16 mouse cellular contexts compared by ENCODE assay signal in the genomic region with DNA sequence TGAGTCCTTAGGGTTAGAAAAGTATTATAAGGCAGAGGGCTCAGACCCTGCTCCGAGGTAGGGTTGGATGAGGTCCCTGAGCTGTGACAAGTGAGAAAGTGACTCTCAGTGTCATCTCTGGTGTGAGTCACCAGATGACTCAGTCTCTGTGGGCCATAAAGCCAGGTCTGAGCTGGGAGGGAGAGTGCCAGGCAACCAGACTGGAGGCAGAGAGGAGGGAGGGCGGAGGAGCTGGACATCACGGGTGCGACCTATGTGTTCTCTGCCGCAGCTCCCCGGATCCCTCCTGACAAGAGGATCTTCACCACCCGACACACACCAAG. TPM values are rescaled to one million over a fixed set of nuclear protein-coding genes. Genes with fewer than 3 reads are reported as not detected.
DNase-seq lines count a peak whose midpoint lies in the region; TF ChIP-seq lines count a peak whose summit lies in the region.
"Had no signal": no experiment of that assay in that cellular context is flagged by ENCODE, and none has a peak within 500 bp of the region (broad histone marks: within the 10 kb centered on the region; RNA-seq: fewer than 3 reads in every experiment).

No protein-coding gene starts in this region.

- H3K9ac ChIP-seq in heart, adult 2 months (ENCODE audit: low read depth, low read length) = no peak overlapping the region
- H3K9ac ChIP-seq: forebrain, embryonic 15.5 days; limb, embryonic 15.5 days; midbrain, embryonic 12.5 days had no signal

- no peak for TF ChIP-seq CTCF in heart, adult 2 months (IDR thresholded peaks at IDR 0.05)

- WGBS in heart, adult 2 months = 83% methylated on average over 7 of the region's 7 CpGs

- 0 out of 2 replicates have a peak, but pooled peaks have one; percentile 20 for TF ChIP-seq POLR2A in heart, adult 2 months (IDR thresholded peaks at IDR 0.05; ENCODE audit: insufficient read depth, low read depth, low read length)

- intact Hi-C loops in heart, adult 2 months (cut with DNase I) = loop anchor here (10.0 kb wide), 1 partner anchor 302 kb away; no protein-coding TSS in a partner anchor

- no peaks in the 10 kb centered on the region for H3K27me3 ChIP-seq in heart, adult 2 months (ENCODE audit: control insufficient read depth, insufficient read depth, low read length)
- H3K27me3 ChIP-seq in splenic B cell, adult 2 months (ENCODE audit: control insufficient read depth, insufficient read depth, low read length, poor library complexity, severe bottlenecking) = no peaks in the 10 kb centered on the region
- H3K27me3 ChIP-seq: forebrain, embryonic 15.5 days; limb, embryonic 15.5 days; midbrain, embryonic 12.5 days; Patski had no signal

- TF ChIP-seq EP300 in heart, adult 2 months (IDR thresholded peaks at IDR 0.05; ENCODE audit: insufficient read depth, low read depth, low read length) = no peak

- peaks cover 9% of the 10 kb centered on the region for H3K36me3 ChIP-seq in heart, adult 2 months (ENCODE audit: control insufficient read depth, insufficient read depth, low read length)
- peaks cover 44% of the 10 kb centered on the region for H3K36me3 ChIP-seq in splenic B cell, adult 2 months (ENCODE audit: control insufficient read depth, insufficient read depth, low read length, poor library complexity, severe bottlenecking)

- H3K27ac ChIP-seq in heart, adult 2 months = no peak overlapping the region
- H3K27ac ChIP-seq: forebrain, embryonic 15.5 days; limb, embryonic 15.5 days; midbrain, embryonic 12.5 days had no signal

- peak; percentile 33 to 60 for DNase-seq in adrenal gland, adult 18-20 months (ENCODE audit: low spot score in 2 of 2)
- DNase-seq in adrenal gland, postnatal 25 days = no peak
- DNase-seq in heart, adult 2 months = peak; percentile 7 to 19
- DNase-seq in heart, adult 9 months (ENCODE audit: low spot score in 2 of 2) = no peak
- peak; percentile 6 for DNase-seq in right cerebral cortex, postnatal 25 days
- no peak for DNase-seq in right cerebral cortex, postnatal 10 days (ENCODE audit: low spot score in 2 of 2)
- DNase-seq in splenic B cell, adult 2 months (ENCODE audit: low read depth, low spot score) = peak; percentile 24
- DNase-seq in left cerebral cortex, adult 8-10 months (ENCODE audit: low spot score in 2 of 2) = no peak
- DNase-seq: gastrocnemius, postnatal 36 days; kidney, adult 8-10 months; lung, postnatal 14 days had no signal

- peaks cover 13% of the 10 kb centered on the region for H3K4me1 ChIP-seq in heart, adult 2 months (ENCODE audit: control insufficient read depth, insufficient read depth, low read length)

- H3K4me3 ChIP-seq in heart, adult 2 months = no peak overlapping the region
- H3K4me3 ChIP-seq: forebrain, embryonic 15.5 days; limb, embryonic 15.5 days; midbrain, embryonic 12.5 days had no signal

- H3K79me2 ChIP-seq in heart, adult 2 months (replicated peaks; ENCODE audit: control insufficient read depth, insufficient read depth, low read length) = peaks cover 2% of the 10 kb centered on the region

RNA-seq across cellular contexts. Expression of a gene that starts 7.3 kb away (rescaled TPM):
- 10 to 100 TPM; 66.6 to 77.7 TPM for total RNA-seq in adrenal gland, adult 18-20 months (2021)
- total RNA-seq in adrenal gland, postnatal 25 days (2021) = 66.5 and 84.7 TPM in 2 replicates
- 10 to 100 TPM; 44.4 to 79.8 TPM for total RNA-seq in heart, adult 2 months (2021)
- polyA plus RNA-seq in heart, adult 2 months (2012; rRNA removed) = 18.0 and 36.4 TPM in 2 replicates
- total RNA-seq in left cerebral cortex, adult 8-10 months (2022) = 100 to 1,000 TPM; 105 to 140 (median 114) TPM

RNA-seq across cellular contexts. Expression of a gene that starts 14.1 kb away (rescaled TPM):
- total RNA-seq in adrenal gland, adult 18-20 months (2021) = 100 to 1,000 TPM; 106 to 137 TPM
- 143 and 163 TPM in 2 replicates for total RNA-seq in adrenal gland, postnatal 25 days (2021)
- total RNA-seq in heart, adult 2 months (2021) = 10 to 100 TPM; 63.4 to 70.8 TPM
- polyA plus RNA-seq in heart, adult 2 months (2012; rRNA removed) = 83.0 and 90.0 TPM in 2 replicates
- 1,000 to 10,000 TPM; 1,002 to 1,054 (median 1,038) TPM for total RNA-seq in left cerebral cortex, adult 8-10 months (2022)

RNA-seq across cellular contexts. Expression of a gene that starts 17.8 kb away (rescaled TPM):
- total RNA-seq in adrenal gland, adult 18-20 months (2021) = under 1 TPM in 1 of 2 experiments, not detected in 1; 0.26 TPM
- total RNA-seq in adrenal gland, postnatal 25 days (2021) = not detected in 2 replicates
- total RNA-seq in heart, adult 2 months (2021) = under 1 TPM in 1 of 2 experiments, not detected in 1; 0.11 TPM
- polyA plus RNA-seq in heart, adult 2 months (2012; rRNA removed) = 0.10 TPM in 1 of 2 replicates, not detected in the other
- total RNA-seq in left cerebral cortex, adult 8-10 months (2022) = 1 to 10 TPM in 1 of 4 experiments, under 1 TPM in 3; 0.20 to 1.3 (median 0.74) TPM
- total RNA-seq: gastrocnemius, postnatal 36 days had no signal

RNA-seq across cellular contexts. Expression of a gene that starts 20.0 kb away (rescaled TPM):
- total RNA-seq in adrenal gland, adult 18-20 months (2021) = under 1 TPM; 0.43 to 0.61 TPM
- total RNA-seq in adrenal gland, postnatal 25 days (2021) = 1.2 and 1.6 TPM in 2 replicates
- under 1 TPM; 0.21 to 0.23 TPM for total RNA-seq in heart, adult 2 months (2021)
- 0.82 and 1.00 TPM in 2 replicates for polyA plus RNA-seq in heart, adult 2 months (2012; rRNA removed)
- 1 to 10 TPM; 1.1 to 1.4 (median 1.3) TPM for total RNA-seq in left cerebral cortex, adult 8-10 months (2022)
- total RNA-seq: gastrocnemius, postnatal 36 days had no signal

RNA-seq across cellular contexts. Expression of a gene that starts 23.3 kb away (rescaled TPM):
- total RNA-seq in adrenal gland, adult 18-20 months (2021) = 1 to 10 TPM; 1.1 to 1.6 TPM
- 0.64 and 2.8 TPM in 2 replicates for total RNA-seq in adrenal gland, postnatal 25 days (2021)
- total RNA-seq in heart, adult 2 months (2021) = under 1 TPM; 0.05 to 0.07 TPM
- 0.16 TPM in 1 of 2 replicates, not detected in the other for polyA plus RNA-seq in heart, adult 2 months (2012; rRNA removed)
- total RNA-seq in left cerebral cortex, adult 8-10 months (2022) = 10 to 100 TPM in 1 of 4 experiments, 1 to 10 TPM in 3; 5.9 to 11.4 (median 8.9) TPM
- total RNA-seq: gastrocnemius, postnatal 36 days had no signal
- polyA plus RNA-seq: heart, postnatal 0 days had no signal

Comparison
In these comparisons a context has a peak if more than half of its experiments do, and no peak if none do; other contexts are left out.
1. DNase-seq: peak in adrenal gland, adult 18-20 months (2 of 2), heart, adult 2 months (2 of 2), right cerebral cortex, postnatal 25 days (single experiment) and splenic B cell, adult 2 months (single experiment); none in adrenal gland, postnatal 25 days (single experiment), heart, adult 9 months (0 of 2), right cerebral cortex, postnatal 10 days (0 of 2) and left cerebral cortex, adult 8-10 months (0 of 2).